Mouse (Mus musculus): Measurements from ENCODE around the gene Tlx3. TPM values are rescaled to one million over a fixed set of nuclear protein-coding genes. Genes with fewer than 3 reads are reported as not detected.

Gene Tlx3
- total RNA-seq (2022): not detected

GRCm38 (mm10) chr11:33203383-33204328 is at the start of gene Tlx3:
TSS of gene Tlx3 (minus strand) at chr11:33203589.
- DNase-seq (ENCODE audit: low spot score in 2 of 2): no peak

GRCm38 (mm10) chr11:33240295-33240694 is 36.9 kb upstream of the Tlx3 start:
- no peak for DNase-seq (ENCODE audit: low spot score in 2 of 2)

DNA sequence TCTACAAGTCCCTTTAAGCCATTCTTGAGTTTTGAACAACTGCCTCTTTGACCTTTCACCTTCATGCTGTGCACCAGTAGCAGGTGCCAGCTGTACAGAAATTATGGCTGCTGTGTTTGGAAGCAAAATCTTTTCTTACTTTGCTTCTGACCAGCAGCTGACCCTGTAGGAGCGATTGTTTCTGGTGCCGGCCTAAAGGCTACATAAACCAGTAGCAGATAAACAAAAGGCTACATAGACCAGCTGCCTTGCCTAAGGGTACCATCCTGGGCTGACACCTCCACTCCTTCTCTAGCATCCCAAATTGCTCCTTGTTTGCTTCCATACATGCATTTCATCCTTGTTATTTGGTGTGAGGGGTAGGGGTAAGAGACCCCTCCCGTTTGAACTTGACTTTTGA is 30.7 kb upstream of the Tlx3 start:
- DNase-seq (ENCODE audit: low spot score in 2 of 2): no peak

GRCm38 (mm10) chr11:33232056-33232455 is 28.7 kb upstream of the Tlx3 start:
- no peak for DNase-seq (ENCODE audit: low spot score in 2 of 2)

DNA sequence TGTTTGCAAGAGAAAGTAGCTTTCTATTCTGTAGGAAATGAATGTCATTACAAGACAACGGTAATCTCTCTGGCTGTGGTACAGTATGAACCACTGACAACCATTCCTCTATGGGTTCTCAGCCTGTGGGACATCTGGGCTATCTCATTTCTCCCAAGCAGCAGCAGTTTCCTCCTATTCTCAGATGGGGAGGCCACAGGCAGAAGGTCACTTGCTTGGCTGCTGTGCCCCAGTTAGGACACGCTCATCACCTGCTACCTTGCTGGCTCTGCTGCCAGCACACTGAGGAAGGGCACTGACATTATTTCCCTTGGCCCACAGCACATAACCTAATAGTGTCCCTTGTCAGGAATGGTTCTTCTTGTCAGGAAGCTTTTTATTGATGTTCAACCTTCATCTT is 24.8 kb upstream of the Tlx3 start:
- DNase-seq (ENCODE audit: low spot score in 2 of 2): no peak

- no peak for DNase-seq (ENCODE audit: low spot score in 2 of 2)
Observed at GRCm38 (mm10) chr11:33226516-33226915, 23.1 kb upstream of the Tlx3 start.

GRCm38 (mm10) chr11:33221566-33222365 is 18.4 kb upstream of the Tlx3 start:
- no peak for DNase-seq (ENCODE audit: low spot score in 2 of 2)

GRCm38 (mm10) chr11:33220763-33221162 is 17.4 kb upstream of the Tlx3 start:
- DNase-seq (ENCODE audit: low spot score in 2 of 2): no peak

DNA sequence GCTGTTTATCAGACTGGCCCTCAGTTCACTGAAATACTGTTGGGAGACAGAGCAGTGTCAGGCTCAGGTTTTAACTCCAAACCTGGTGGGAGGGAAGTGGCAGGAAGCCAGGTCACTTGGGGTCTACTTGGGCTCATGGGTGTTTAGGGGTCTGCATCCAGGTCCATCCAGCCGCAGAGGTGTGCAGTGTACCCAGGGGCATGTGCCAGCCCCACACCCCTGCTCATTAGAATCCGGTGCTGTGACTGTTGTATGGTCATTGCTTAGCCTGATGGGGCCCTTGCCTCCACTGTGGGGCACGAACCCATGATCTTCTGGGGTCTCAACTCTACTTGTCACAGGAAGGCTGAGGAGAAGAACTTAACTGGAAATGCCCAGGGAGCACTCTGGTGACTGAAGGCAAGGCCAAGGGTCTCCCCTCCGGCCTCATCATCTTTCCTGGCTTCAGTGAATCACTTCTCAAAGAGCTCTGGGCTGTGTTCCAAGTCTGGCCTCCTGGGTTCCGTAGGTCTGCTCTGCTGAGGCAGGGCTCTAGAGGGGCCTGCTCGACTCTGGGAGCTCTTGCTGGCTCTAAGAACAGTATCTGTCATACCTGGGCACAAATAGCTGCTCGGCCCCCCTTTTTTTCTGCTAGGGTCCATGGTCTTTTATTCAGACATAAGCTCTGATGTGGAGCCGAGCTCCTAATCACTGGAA is 14.1 kb upstream of the Tlx3 start:
- DNase-seq (ENCODE audit: low spot score in 2 of 2): no peak

GRCm38 (mm10) chr11:33207411-33207810 is 4.0 kb upstream of the Tlx3 start:
- DNase-seq (ENCODE audit: low spot score in 2 of 2): no peak

GRCm38 (mm10) chr11:33204966-33205365 is 1.6 kb upstream of the Tlx3 start:
- DNase-seq (ENCODE audit: low spot score in 2 of 2): no peak

- no peak for DNase-seq (ENCODE audit: low spot score in 2 of 2)
Observed at GRCm38 (mm10) chr11:33204329-33204705, 928 bp upstream of the Tlx3 start.

DNA sequence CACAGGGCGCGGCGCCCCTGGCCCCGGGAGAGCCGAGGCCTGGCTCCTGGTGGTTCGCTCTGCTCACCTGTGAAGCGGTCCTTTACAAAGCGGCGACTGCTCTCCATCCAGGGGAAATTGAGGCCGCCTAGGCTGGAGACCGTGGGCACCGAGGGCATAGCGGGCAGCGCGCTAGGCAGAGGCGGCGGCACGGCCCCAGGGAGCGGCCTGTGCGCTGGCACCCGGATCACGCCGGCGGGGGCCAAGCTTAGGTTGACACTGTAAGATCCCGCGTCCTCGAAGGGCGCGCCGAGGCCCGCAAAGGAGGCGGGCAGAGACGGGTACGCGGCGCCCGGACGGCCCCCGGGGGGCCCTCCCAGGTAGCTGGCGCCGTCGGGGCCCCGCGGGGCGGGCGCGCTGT is 417 bp downstream of the Tlx3 start:
- no peak for DNase-seq (ENCODE audit: low spot score in 2 of 2)

GRCm38 (mm10) chr11:33202296-33202695 is 1.1 kb downstream of the Tlx3 start:
- no peak for DNase-seq (ENCODE audit: low spot score in 2 of 2)

GRCm38 (mm10) chr11:33201626-33202010 is 1.8 kb downstream of the Tlx3 start:
- no peak for DNase-seq (ENCODE audit: low spot score in 2 of 2)

GRCm38 (mm10) chr11:33200764-33201625 is 2.4 kb downstream of the Tlx3 start:
- no peak for DNase-seq (ENCODE audit: low spot score in 2 of 2)

- DNase-seq (ENCODE audit: low spot score in 2 of 2): no peak
Observed at GRCm38 (mm10) chr11:33199906-33200763, 3.3 kb downstream of the Tlx3 start.

- no peak for DNase-seq (ENCODE audit: low spot score in 2 of 2)
Observed at GRCm38 (mm10) chr11:33199117-33199514, 4.3 kb downstream of the Tlx3 start.

GRCm38 (mm10) chr11:33198351-33199116 is 4.9 kb downstream of the Tlx3 start:
- DNase-seq (ENCODE audit: low spot score in 2 of 2): no peak

All from layer of hippocampus, adult 8-10 months (tissue).